9 mouse cellular contexts compared by ENCODE assay signal in genomic region chr5:36713693-36714092, GRCm38 (mm10). TPM values are rescaled to one million over a fixed set of nuclear protein-coding genes. Genes with fewer than 3 reads are reported as not detected.
A peak's percentile ranks its signal among the peaks of the same experiment; 100 is the strongest.
DNase-seq lines count a peak whose midpoint lies in the region; ATAC-seq and TF ChIP-seq lines count a peak whose summit lies in the region.
"Had no signal": no experiment of that assay in that cellular context is flagged by ENCODE, and none has a peak within 500 bp of the region (broad histone marks: within the 10 kb centered on the region; RNA-seq: fewer than 3 reads in every experiment).

No protein-coding gene starts in this region.

- H3K9ac ChIP-seq in kidney, embryonic 16.5 days (replicated peaks; ENCODE audit: low read length) = no peak overlapping the region
- H3K9ac ChIP-seq in embryonic facial prominence, embryonic 13.5 days = no peak overlapping the region
- peak overlapping the region; percentile 37; the same call in 1 of the 2 replicates for H3K9ac ChIP-seq in intestine, embryonic 16.5 days (ENCODE audit: low read depth, low read length)

- H3K4me1 ChIP-seq in kidney, embryonic 16.5 days (ENCODE audit: insufficient read depth, low read length) = peaks cover 11% of the 10 kb centered on the region
- H3K4me1 ChIP-seq in embryonic facial prominence, embryonic 13.5 days = peaks cover 12% of the 10 kb centered on the region
- H3K4me1 ChIP-seq in intestine, embryonic 16.5 days (ENCODE audit: control insufficient read depth, insufficient read depth, low read length) = peaks cover 8% of the 10 kb centered on the region

- H3K27ac ChIP-seq in kidney, embryonic 16.5 days (ENCODE audit: low read length) = peak overlapping the region; percentile 1; the same call in 1 of the 2 replicates
- no peak overlapping the region for H3K27ac ChIP-seq in embryonic facial prominence, embryonic 13.5 days
- peak overlapping the region; percentile 89 for H3K27ac ChIP-seq in intestine, embryonic 16.5 days (ENCODE audit: low read length)
- H3K27ac ChIP-seq: neural tube, embryonic 13.5 days had no signal

- H3K27me3 ChIP-seq in kidney, embryonic 16.5 days (ENCODE audit: insufficient read depth, low read length) = no peaks in the 10 kb centered on the region
- H3K27me3 ChIP-seq in embryonic facial prominence, embryonic 13.5 days = no peaks in the 10 kb centered on the region
- no peaks in the 10 kb centered on the region for H3K27me3 ChIP-seq in intestine, embryonic 16.5 days (replicated peaks; ENCODE audit: control insufficient read depth, insufficient read depth, low read length)
- H3K27me3 ChIP-seq in myocyte (ENCODE audit: control insufficient read depth, insufficient read depth, insufficient read length) = no peaks in the 10 kb centered on the region
- H3K27me3 ChIP-seq: neural tube, embryonic 13.5 days had no signal

- H3ac ChIP-seq in myocyte (ENCODE audit: control insufficient read depth, insufficient read length) = no peak overlapping the region

- H3K4me3 ChIP-seq in kidney, embryonic 16.5 days (ENCODE audit: low read length) = no peak overlapping the region
- H3K4me3 ChIP-seq in embryonic facial prominence, embryonic 13.5 days = no peak overlapping the region
- no peak overlapping the region for H3K4me3 ChIP-seq in intestine, embryonic 16.5 days (ENCODE audit: low read length)
- H3K4me3 ChIP-seq in myocyte = no peak overlapping the region

- TF ChIP-seq POLR2A in myocyte (IDR thresholded peaks at IDR 0.05; ENCODE audit: insufficient read length, low read depth) = no peak

- no peak overlapping the region for H3K4me2 ChIP-seq in kidney, embryonic 16.5 days (replicated peaks; ENCODE audit: low read depth, low read length)
- peak overlapping the region; percentile 78; the same call in 1 of the 2 replicates for H3K4me2 ChIP-seq in embryonic facial prominence, embryonic 13.5 days
- H3K4me2 ChIP-seq in intestine, embryonic 16.5 days (ENCODE audit: low read depth, low read length) = peak overlapping the region; percentile 51; the same call in 1 of the 2 replicates
- peak overlapping the region; percentile 78 for H3K4me2 ChIP-seq in myocyte (ENCODE audit: low read depth)

- H3K79me2 ChIP-seq in myocyte (ENCODE audit: control insufficient read depth, insufficient read depth) = no peaks in the 10 kb centered on the region

- WGBS in kidney, embryonic 16.5 days = 83% methylated on average over 6 of the region's 6 CpGs
- WGBS in embryonic facial prominence, embryonic 13.5 days = 84% methylated on average over 6 of the region's 6 CpGs
- 67% methylated on average over 6 of the region's 6 CpGs for WGBS in intestine, embryonic 16.5 days

- no peak; the same call in 1 of the 2 replicates for ATAC-seq in kidney, embryonic 16.5 days (ENCODE audit: low FRiP score, low TSS enrichment)
- no peak for ATAC-seq in embryonic facial prominence, embryonic 13.5 days (ENCODE audit: insufficient number of reproducible peaks, insufficient read depth, low FRiP score, low TSS enrichment, low read depth)
- 0 out of 2 replicates have a peak, but pooled peaks have one; percentile 3 for ATAC-seq in intestine, embryonic 16.5 days

- no peaks in the 10 kb centered on the region for H3K36me3 ChIP-seq in kidney, embryonic 16.5 days (ENCODE audit: insufficient read depth, low read length)
- H3K36me3 ChIP-seq in embryonic facial prominence, embryonic 13.5 days = no peaks in the 10 kb centered on the region
- no peaks in the 10 kb centered on the region for H3K36me3 ChIP-seq in intestine, embryonic 16.5 days (ENCODE audit: control insufficient read depth, insufficient read depth, low read length)
- no peaks in the 10 kb centered on the region for H3K36me3 ChIP-seq in myocyte (ENCODE audit: control insufficient read depth, insufficient read depth)
- H3K36me3 ChIP-seq: G1E; neural tube, embryonic 13.5 days had no signal

- no peaks in the 10 kb centered on the region for H3K9me3 ChIP-seq in kidney, embryonic 16.5 days (ENCODE audit: low read length)
- H3K9me3 ChIP-seq in embryonic facial prominence, embryonic 13.5 days = no peaks in the 10 kb centered on the region
- no peaks in the 10 kb centered on the region for H3K9me3 ChIP-seq in intestine, embryonic 16.5 days (ENCODE audit: control insufficient read depth, low read length)
- H3K9me3 ChIP-seq: G1E; neural tube, embryonic 13.5 days had no signal

- DNase-seq in kidney, postnatal 14 days = no peak
- DNase-seq in layer of hippocampus, postnatal 14 days (ENCODE audit: low spot score in 2 of 2) = no peak
- no peak for DNase-seq in thymus, postnatal 14 days

TF ChIP-seq in myocyte, 11 proteins besides CTCF, POLR2A, EP300 and RAD21:
- TF ChIP-seq TCF3 (IDR thresholded peaks at IDR 0.05; ENCODE audit: insufficient read length, low read depth) (no peak), POLR2AphosphoS2 (IDR thresholded peaks at IDR 0.05; ENCODE audit: insufficient read length, low read depth) (no peak), USF1 (IDR thresholded peaks at IDR 0.05; ENCODE audit: low read depth) (no peak), MYOG (IDR thresholded peaks at IDR 0.05; ENCODE audit: control insufficient read depth in 1 of 3, insufficient read depth in 1 of 3, insufficient read length in 2 of 3, low read depth in 2 of 3) (no peak), TCF12 (IDR thresholded peaks at IDR 0.05; ENCODE audit: insufficient read depth, poor library complexity, severe bottlenecking) (no peak), CEBPB (IDR thresholded peaks at IDR 0.05; ENCODE audit: insufficient read depth, poor library complexity, severe bottlenecking) (no peak), E2F4 (IDR thresholded peaks at IDR 0.05; ENCODE audit: insufficient read depth) (no peak), REST (IDR thresholded peaks at IDR 0.05; ENCODE audit: insufficient read depth, insufficient read length) (no peak), MYOD1 (IDR thresholded peaks at IDR 0.05; ENCODE audit: control insufficient read depth in 1 of 3, insufficient read length in 2 of 3, low read depth in 2 of 3) (no peak), MAX (IDR thresholded peaks at IDR 0.05; ENCODE audit: low read depth) (no peak), SRF (IDR thresholded peaks at IDR 0.05; ENCODE audit: control insufficient read depth, insufficient read length, low read depth) (no peak)

RNA-seq across cellular contexts. Expression of gene D5Ertd579e, which starts 17.9 kb away (rescaled TPM):
- polyA plus RNA-seq in kidney, embryonic 16.5 days (2015; fragmentation: Nextera tagmentation; extraction: Ambion mirVana) = 18.4 and 20.7 TPM in 2 replicates
- 20.0 and 20.2 TPM in 2 replicates for polyA plus RNA-seq in embryonic facial prominence, embryonic 13.5 days (2015; fragmentation: Nextera tagmentation; extraction: Ambion mirVana)
- 14.0 and 14.2 TPM in 2 replicates for polyA plus RNA-seq in intestine, embryonic 16.5 days (2015; fragmentation: Nextera tagmentation; extraction: Ambion mirVana)
- polyA plus RNA-seq in myocyte (2012; fragmentation: generic; extraction: Trizol) = 12.3 TPM
- total RNA-seq in layer of hippocampus, postnatal 14 days (2021) = 100 to 1,000 TPM in 1 of 2 experiments, 10 to 100 TPM in 1; 99.1 to 118 TPM

RNA-seq across cellular contexts. Expression of gene Bloc1s4, which starts 34.8 kb away (rescaled TPM):
- polyA plus RNA-seq in kidney, embryonic 16.5 days (2015; fragmentation: Nextera tagmentation; extraction: Ambion mirVana) = 24.9 and 25.4 TPM in 2 replicates
- 28.3 and 29.6 TPM in 2 replicates for polyA plus RNA-seq in embryonic facial prominence, embryonic 13.5 days (2015; fragmentation: Nextera tagmentation; extraction: Ambion mirVana)
- 16.5 and 19.7 TPM in 2 replicates for polyA plus RNA-seq in intestine, embryonic 16.5 days (2015; fragmentation: Nextera tagmentation; extraction: Ambion mirVana)
- 20.3 TPM for polyA plus RNA-seq in myocyte (2012; fragmentation: generic; extraction: Trizol)
- total RNA-seq in layer of hippocampus, postnatal 14 days (2021) = 10 to 100 TPM; 19.9 to 21.0 TPM
